Mouse (Mus musculus): Measurements from ENCODE around the gene Vmn1r196.
"Not testable (repeated sequence)": the region's sequence is repeated elsewhere in the genome, so short reads cannot be mapped to it uniquely, and the experiment has no call there.

Vmn1r196 gene

DNA sequence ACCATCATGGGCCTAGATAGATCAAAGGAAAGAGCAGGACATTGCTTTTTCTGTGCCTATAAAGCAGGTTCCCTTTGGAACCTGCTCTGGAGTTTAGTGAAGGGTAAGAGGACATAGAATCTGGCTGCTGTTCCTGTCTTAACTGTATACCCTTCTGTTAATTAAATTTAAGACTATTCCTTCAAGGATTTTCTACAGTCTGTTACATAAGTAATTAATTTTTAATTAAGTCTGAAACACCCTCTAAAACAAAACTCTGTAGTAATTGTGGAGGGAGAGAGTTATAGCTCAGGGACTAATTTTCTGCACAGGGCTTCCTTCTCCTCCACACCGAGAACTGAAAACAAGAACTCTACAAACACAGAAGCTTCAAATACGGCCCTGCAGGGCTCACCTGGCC lies at the start of gene Vmn1r196:
Vmn1r196 (plus strand) TSS at position 301 of the 400 bp plus-strand sequence.
- DNase-seq = no peak

GRCm38 (mm10) chr13:22243915-22244314 lies 45.8 kb upstream of the Vmn1r196 start, which contains the start of gene Vmn1r194:
Gene Vmn1r194 (plus strand): TSS chr13:22244215.
- no peak for DNase-seq

GRCm38 (mm10) chr13:22270222-22270621 lies 19.5 kb upstream of the Vmn1r196 start, which contains the start of gene Vmn1r195:
Gene Vmn1r195 (plus strand): TSS chr13:22270522.
- DNase-seq = not testable (repeated sequence)

GRCm38 (mm10) chr13:22271721-22272120 lies 18.0 kb upstream of the Vmn1r196 start:
- DNase-seq = no peak

- no peak for DNase-seq
Measured at GRCm38 (mm10) chr13:22284578-22284977, 5.1 kb upstream of the Vmn1r196 start.

GRCm38 (mm10) chr13:22308075-22308474 lies 18.4 kb downstream of the Vmn1r196 start:
- not testable (repeated sequence) for DNase-seq

GRCm38 (mm10) chr13:22315361-22315760 lies 25.6 kb downstream of the Vmn1r196 start:
- no peak for DNase-seq

DNA sequence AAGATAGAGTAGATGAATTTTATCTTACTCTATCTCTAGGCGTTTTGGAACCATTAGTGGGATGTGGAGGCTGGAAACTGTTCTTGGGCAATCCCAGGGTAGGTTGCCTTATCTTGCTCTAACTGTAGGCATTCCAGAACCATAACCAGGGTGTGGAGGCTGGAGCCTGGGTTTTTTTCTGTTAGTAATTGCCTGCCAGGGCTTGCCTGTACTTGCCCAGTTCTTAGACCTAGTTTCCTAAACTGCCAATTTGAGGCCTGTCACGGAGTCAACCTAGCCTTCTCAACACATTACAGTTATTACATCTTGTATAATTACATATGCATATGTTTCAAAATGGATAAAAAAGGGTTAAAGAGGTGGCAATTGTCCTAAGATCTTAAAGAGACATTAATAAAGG lies 27.6 kb downstream of the Vmn1r196 start:
- no peak for DNase-seq

GRCm38 (mm10) chr13:22320091-22320490 lies 30.4 kb downstream of the Vmn1r196 start:
- no peak for DNase-seq

GRCm38 (mm10) chr13:22324289-22324688 lies 34.6 kb downstream of the Vmn1r196 start, which contains the start of gene Vmn1r197:
Gene Vmn1r197 (plus strand): TSS chr13:22324589.
- DNase-seq = no peak

DNA sequence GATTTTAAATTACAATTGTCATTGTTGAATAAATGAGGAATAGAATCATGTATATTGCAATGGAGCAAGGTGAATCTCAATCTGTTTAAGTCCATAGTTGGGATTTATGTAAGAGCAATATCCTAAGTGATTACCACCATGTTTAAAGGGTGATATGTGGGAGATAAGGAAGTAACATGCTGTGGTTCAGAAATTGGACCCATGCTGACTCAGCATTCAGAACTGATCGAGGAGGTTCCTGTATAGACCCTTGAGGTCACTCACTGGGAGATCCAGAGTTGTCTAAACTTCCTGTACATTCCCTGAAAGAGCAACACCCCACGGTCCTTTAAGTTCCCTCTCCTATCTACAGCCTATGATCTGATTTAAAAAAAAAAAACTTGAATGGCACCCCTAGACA lies 43.5 kb downstream of the Vmn1r196 start:
- no peak for DNase-seq

DNA sequence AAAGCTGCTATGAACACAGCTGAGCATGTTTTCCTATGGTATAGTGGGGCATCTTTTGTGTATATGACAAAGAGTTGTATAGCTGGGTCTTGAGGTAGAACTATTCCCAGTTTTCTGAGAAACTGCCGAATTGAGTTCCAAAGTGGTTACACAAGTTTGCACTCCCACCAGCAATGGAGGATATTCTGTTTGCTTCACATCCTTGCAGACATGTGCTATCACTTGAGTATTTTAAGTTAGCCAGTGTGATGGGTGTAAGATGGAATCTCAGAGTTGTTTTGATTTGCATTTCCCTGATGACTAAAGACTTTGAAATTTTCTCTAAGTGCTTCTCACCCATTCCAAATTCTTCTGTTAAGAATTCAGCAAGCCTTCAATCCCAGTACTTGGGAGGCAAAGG lies 45.8 kb downstream of the Vmn1r196 start:
- no peak for DNase-seq
